Mouse (Mus musculus) lung, postnatal 0 days (tissue): ENCODE results near the gene Txndc8.

ENCODE experiments used
- CTCF ChIP-seq: IDR thresholded peaks from 2 replicates; pipeline ENCODE4 v1.5.1; 2016; ENCODE audit warnings: antibody characterized with exemption, mild to moderate bottlenecking
- EP300 ChIP-seq: IDR thresholded peaks from 2 replicates; pipeline ENCODE4 v1.6.1; 2016; ENCODE audit warnings: antibody characterized with exemption, mild to moderate bottlenecking, control low read depth

- TF ChIP-seq CTCF (no peak), EP300 (no peak)
These were observed 5.4 kb downstream of the Txndc8 start for GRCm38 (mm10) chr4:58003501-58003900.
